In the genomic region with DNA sequence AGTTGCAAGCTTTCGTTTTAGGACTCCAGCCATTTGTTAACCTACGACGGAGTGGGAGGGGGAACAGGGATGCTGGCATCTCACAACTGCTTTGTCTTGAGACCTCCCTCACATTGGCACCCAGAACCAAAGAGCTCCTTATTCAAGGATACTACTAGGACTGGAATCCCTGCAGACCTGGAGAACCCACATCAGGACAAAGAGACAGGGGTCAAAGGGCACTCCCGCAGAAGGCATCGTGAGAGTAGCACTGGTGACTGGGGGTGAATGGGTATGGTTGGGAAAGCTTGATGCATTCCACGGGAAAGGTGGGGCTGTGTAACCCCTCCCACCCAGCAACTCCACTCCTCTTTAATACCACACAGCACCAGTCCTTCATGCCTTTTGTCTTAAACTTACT, we compare ENCODE assay signal across 10 mouse cellular contexts. TPM values are rescaled to one million over a fixed set of nuclear protein-coding genes. Genes with fewer than 3 reads are reported as not detected.
A peak's percentile ranks its signal among the peaks of the same experiment; 100 is the strongest.
DNase-seq lines count a peak whose midpoint lies in the region; ATAC-seq and TF ChIP-seq lines count a peak whose summit lies in the region.
"Had no signal": no experiment of that assay in that cellular context is flagged by ENCODE, and none has a peak within 500 bp of the region (broad histone marks: within the 10 kb centered on the region; RNA-seq: fewer than 3 reads in every experiment).

No protein-coding gene starts in this region.

- no peaks in the 10 kb centered on the region for H3K79me2 ChIP-seq in heart, adult 2 months (replicated peaks; ENCODE audit: control insufficient read depth, insufficient read depth, low read length)

- peaks cover 5% of the 10 kb centered on the region for H3K4me1 ChIP-seq in heart, adult 2 months (ENCODE audit: control insufficient read depth, insufficient read depth, low read length)
- H3K4me1 ChIP-seq in heart, embryonic 10.5 days, result peaks cover 29% of the 10 kb centered on the region
- peaks cover 5% of the 10 kb centered on the region for H3K4me1 ChIP-seq in intestine, embryonic 15.5 days (replicated peaks)
- H3K4me1 ChIP-seq in lung, embryonic 16.5 days (replicated peaks; ENCODE audit: control insufficient read depth, insufficient read depth, low read length), result peaks cover 27% of the 10 kb centered on the region

- no peak for TF ChIP-seq POLR2A in heart, adult 2 months (IDR thresholded peaks at IDR 0.05; ENCODE audit: insufficient read depth, low read depth, low read length)

- 44% methylated on average over 6 of the region's 6 CpGs for WGBS in heart, adult 2 months
- WGBS in heart, embryonic 10.5 days, result 73% methylated on average over 6 of the region's 6 CpGs
- WGBS in intestine, embryonic 15.5 days, result 32% methylated on average over 6 of the region's 6 CpGs
- 37% methylated on average over 6 of the region's 6 CpGs for WGBS in lung, embryonic 16.5 days

- peak overlapping the region; percentile 95 for H3K27ac ChIP-seq in heart, adult 2 months
- no peak overlapping the region; the same call in 1 of the 2 replicates for H3K27ac ChIP-seq in heart, embryonic 10.5 days
- peak overlapping the region; percentile 86 for H3K27ac ChIP-seq in intestine, embryonic 15.5 days
- peak overlapping the region; percentile 99 for H3K27ac ChIP-seq in lung, embryonic 16.5 days (ENCODE audit: low read length)

- peak overlapping the region; percentile 9; the same call in 1 of the 2 replicates for H3K9ac ChIP-seq in heart, adult 2 months (ENCODE audit: low read depth, low read length)
- no peak overlapping the region for H3K9ac ChIP-seq in intestine, embryonic 15.5 days
- H3K9ac ChIP-seq in lung, embryonic 16.5 days (ENCODE audit: low read length), result no peak overlapping the region

- peak; percentile 73 for ATAC-seq in intestine, embryonic 15.5 days
- ATAC-seq in lung, embryonic 16.5 days (ENCODE audit: low read depth), result no peak

- H3K4me3 ChIP-seq in heart, adult 2 months, result peak overlapping the region; percentile 42
- H3K4me3 ChIP-seq in heart, embryonic 10.5 days, result no peak overlapping the region
- no peak overlapping the region for H3K4me3 ChIP-seq in intestine, embryonic 15.5 days (replicated peaks)
- peak overlapping the region; percentile 30 for H3K4me3 ChIP-seq in lung, embryonic 16.5 days (ENCODE audit: low read length)

- TF ChIP-seq EP300 in heart, adult 2 months (IDR thresholded peaks at IDR 0.05; ENCODE audit: insufficient read depth, low read depth, low read length), result no peak

- TF ChIP-seq CTCF in heart, adult 2 months (IDR thresholded peaks at IDR 0.05), result no peak

- intact Hi-C loops in heart, adult 2 months (cut with DNase I), result loop anchor here (1.0 to 2.0 kb wide), 3 partner anchors 29 to 65 kb away; a partner anchor contains a TSS

- peak; percentile 14 to 46 for DNase-seq in heart, adult 2 months
- DNase-seq in heart, embryonic 10.5 days (ENCODE audit: low spot score), result no peak
- DNase-seq in R1 (ENCODE audit: low read depth, low spot score), result peak; percentile 79
- no peak for DNase-seq in layer of hippocampus, adult 9-10 months (ENCODE audit: low spot score)
- DNase-seq in thymus, postnatal 0 days (ENCODE audit: low spot score), result no peak
- DNase-seq in retina, postnatal 1 day, result no peak
- DNase-seq: cerebellum, postnatal 14 days had no signal

- H3K4me2 ChIP-seq in intestine, embryonic 15.5 days (replicated peaks), result peak overlapping the region; percentile 48
- H3K4me2 ChIP-seq in lung, embryonic 16.5 days (ENCODE audit: low read depth, low read length), result peak overlapping the region; percentile 52

- no peaks in the 10 kb centered on the region for H3K9me3 ChIP-seq in heart, embryonic 10.5 days
- no peaks in the 10 kb centered on the region for H3K9me3 ChIP-seq in intestine, embryonic 15.5 days
- no peaks in the 10 kb centered on the region for H3K9me3 ChIP-seq in lung, embryonic 16.5 days (ENCODE audit: control insufficient read depth, low read length)
- H3K9me3 ChIP-seq: G1E had no signal

- H3K27me3 ChIP-seq in heart, adult 2 months (ENCODE audit: control insufficient read depth, insufficient read depth, low read length), result no peaks in the 10 kb centered on the region
- no peaks in the 10 kb centered on the region for H3K27me3 ChIP-seq in heart, embryonic 10.5 days (ENCODE audit: insufficient read depth, poor library complexity, severe bottlenecking)
- H3K27me3 ChIP-seq in intestine, embryonic 15.5 days (replicated peaks), result no peaks in the 10 kb centered on the region
- no peaks in the 10 kb centered on the region for H3K27me3 ChIP-seq in lung, embryonic 16.5 days (ENCODE audit: control insufficient read depth, insufficient read depth, low read depth, low read length)

- H3K36me3 ChIP-seq in heart, adult 2 months (ENCODE audit: control insufficient read depth, insufficient read depth, low read length), result peaks cover 2% of the 10 kb centered on the region; the same call in 1 of the 2 replicates
- no peaks in the 10 kb centered on the region for H3K36me3 ChIP-seq in heart, embryonic 10.5 days
- H3K36me3 ChIP-seq in intestine, embryonic 15.5 days, result no peaks in the 10 kb centered on the region
- H3K36me3 ChIP-seq in lung, embryonic 16.5 days (ENCODE audit: control insufficient read depth, insufficient read depth, low read length), result no peaks in the 10 kb centered on the region
- H3K36me3 ChIP-seq: G1E had no signal

RNA-seq across cellular contexts. Expression of a gene that starts 29.0 kb away (rescaled TPM):
- total RNA-seq in heart, adult 2 months (2021), result 10 to 100 TPM; 31.7 to 37.9 TPM
- 12.7 and 17.2 TPM in 2 replicates for polyA plus RNA-seq in heart, adult 2 months (2012; rRNA removed)
- polyA plus RNA-seq in heart, embryonic 10.5 days (2016; fragmentation: Nextera tagmentation; extraction: Ambion mirVana), result 44.5 and 53.4 TPM in 2 replicates
- 35.5 and 39.7 TPM in 2 replicates for polyA plus RNA-seq in intestine, embryonic 15.5 days (2015; fragmentation: Nextera tagmentation; extraction: Ambion mirVana)
- polyA plus RNA-seq in lung, embryonic 16.5 days (2015; fragmentation: Nextera tagmentation; extraction: Ambion mirVana), result 47.3 and 51.8 TPM in 2 replicates
- polyA plus RNA-seq in thymus, postnatal 0 days (2015; fragmentation: Nextera tagmentation; extraction: Ambion mirVana), result 11.5 and 11.8 TPM in 2 replicates
- polyA plus RNA-seq: G1E had no signal

Comparison
In these comparisons a context has a peak if more than half of its experiments do, and no peak if none do; other contexts are left out.
1. DNase-seq: peak in heart, adult 2 months (2 of 2) and R1 (single experiment); none in heart, embryonic 10.5 days (single experiment), layer of hippocampus, adult 9-10 months (single experiment), thymus, postnatal 0 days (single experiment) and retina, postnatal 1 day (single experiment).
2. H3K4me3 ChIP-seq: peak in heart, adult 2 months (single experiment) and lung, embryonic 16.5 days (single experiment); none in heart, embryonic 10.5 days (single experiment) and intestine, embryonic 15.5 days (single experiment).